Mouse (Mus musculus): ENCODE data around the gene Pcmt1. TPM values are rescaled to one million over a fixed set of nuclear protein-coding genes. Genes with fewer than 3 reads are reported as not detected.
"Not testable (repeated sequence)": the region's sequence is repeated elsewhere in the genome, so short reads cannot be mapped to it uniquely, and the experiment has no call there.

The Pcmt1 gene
- polyA plus RNA-seq, 1 experiment, result 84.2 TPM

DNA sequence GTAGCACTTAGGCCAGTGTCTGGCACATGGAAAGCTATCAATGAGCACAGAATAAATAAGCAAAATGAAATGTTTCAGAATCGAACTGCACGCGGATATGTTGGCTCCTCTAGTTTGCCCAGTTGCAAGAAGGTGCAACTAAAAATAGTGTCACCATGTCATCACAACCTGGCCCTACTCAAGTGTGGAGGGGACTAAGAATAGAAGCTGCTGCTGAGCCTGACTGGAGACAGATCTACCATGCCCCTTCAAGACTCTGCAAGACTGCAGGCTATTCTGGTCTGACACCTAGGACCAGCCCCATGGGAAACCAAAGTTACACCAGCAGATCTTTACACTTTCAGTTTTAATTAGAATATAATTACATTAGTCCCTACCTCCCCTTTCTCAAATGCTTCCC, 58.6 kb downstream of the Pcmt1 start:
- no peak for TF ChIP-seq FOSL1 (IDR thresholded peaks at IDR 0.05; ENCODE audit: insufficient read depth, low read length, poor library complexity, severe bottlenecking)
- no peak for TF ChIP-seq CEBPB (IDR thresholded peaks at IDR 0.05; ENCODE audit: low read depth)
- TF ChIP-seq MAX (IDR thresholded peaks at IDR 0.05), result no peak
- no peak for TF ChIP-seq CTCF (IDR thresholded peaks at IDR 0.05; ENCODE audit: control insufficient read depth, insufficient read depth, insufficient read length)
- no peak for TF ChIP-seq MYOG (IDR thresholded peaks at IDR 0.05; ENCODE audit: control insufficient read depth, extremely low read depth, insufficient read length)
- TF ChIP-seq USF1 (IDR thresholded peaks at IDR 0.05; ENCODE audit: low read depth), result no peak
- no peak for TF ChIP-seq MYOD1 (IDR thresholded peaks at IDR 0.05; ENCODE audit: control insufficient read depth, insufficient read length, low read depth)
- no peaks in the 10 kb centered on the region for H3K27me3 ChIP-seq (ENCODE audit: control insufficient read depth, insufficient read depth, insufficient read length)
- H3ac ChIP-seq (ENCODE audit: control insufficient read depth, insufficient read length, low read depth), result no peak overlapping the region

DNA sequence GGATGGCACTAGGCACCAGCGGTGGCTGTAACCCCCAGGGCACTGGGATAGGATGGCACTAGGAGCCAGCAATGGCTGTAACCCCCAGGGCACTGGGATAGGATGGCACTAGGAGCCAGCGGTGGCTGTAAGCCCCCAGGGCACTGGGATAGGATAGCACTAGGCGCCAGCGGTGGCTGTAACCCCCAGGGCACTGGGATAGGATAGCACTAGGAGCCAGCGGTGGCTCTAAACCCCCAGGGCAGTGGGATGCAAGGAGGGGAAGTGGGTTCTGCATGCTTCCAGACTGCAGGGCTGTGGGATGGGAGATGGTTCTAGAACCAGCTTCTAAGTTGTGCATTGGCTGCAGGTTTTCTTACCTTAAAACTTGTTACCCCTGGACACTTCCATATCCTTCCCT, 60.2 kb downstream of the Pcmt1 start:
- Histone ChIP-seq H3K27me3 (ENCODE audit: control insufficient read depth, insufficient read depth, insufficient read length) (no peaks in the 10 kb centered on the region), H3K79me3 (ENCODE audit: low read depth) (no peaks in the 10 kb centered on the region), H3K36me3 (ENCODE audit: control insufficient read depth, insufficient read depth) (no peaks in the 10 kb centered on the region), H3K79me2 (ENCODE audit: control insufficient read depth, insufficient read depth) (no peaks in the 10 kb centered on the region), H3K4me3 (ENCODE audit: insufficient read depth, poor library complexity, severe bottlenecking) (no peak overlapping the region), H3ac (ENCODE audit: control insufficient read depth, insufficient read length, low read depth) (no peak overlapping the region)
- TF ChIP-seq FOSL1 (IDR thresholded peaks at IDR 0.05; ENCODE audit: insufficient read depth, low read length, poor library complexity, severe bottlenecking), result no peak
- no peak for TF ChIP-seq CEBPB (IDR thresholded peaks at IDR 0.05; ENCODE audit: low read depth)
- TF ChIP-seq CTCF (IDR thresholded peaks at IDR 0.05; ENCODE audit: control insufficient read depth, insufficient read depth, insufficient read length), result no peak
- no peak for TF ChIP-seq MAX (IDR thresholded peaks at IDR 0.05)
- no peak for TF ChIP-seq USF1 (IDR thresholded peaks at IDR 0.05; ENCODE audit: low read depth)
- TF ChIP-seq MYOG (IDR thresholded peaks at IDR 0.05; ENCODE audit: control insufficient read depth, extremely low read depth, insufficient read length), result no peak
- no peak for TF ChIP-seq MYOD1 (IDR thresholded peaks at IDR 0.05; ENCODE audit: control insufficient read depth, insufficient read length, low read depth)

More for the DNA sequence above, 58.6 kb downstream of the Pcmt1 start:
- no peaks in the 10 kb centered on the region for H3K79me3 ChIP-seq (ENCODE audit: low read depth)
- no peak overlapping the region for H3K4me3 ChIP-seq (ENCODE audit: insufficient read depth, poor library complexity, severe bottlenecking)
- H3K36me3 ChIP-seq (ENCODE audit: control insufficient read depth, insufficient read depth), result peaks cover 5% of the 10 kb centered on the region
- no peaks in the 10 kb centered on the region for H3K79me2 ChIP-seq (ENCODE audit: control insufficient read depth, insufficient read depth)

DNA sequence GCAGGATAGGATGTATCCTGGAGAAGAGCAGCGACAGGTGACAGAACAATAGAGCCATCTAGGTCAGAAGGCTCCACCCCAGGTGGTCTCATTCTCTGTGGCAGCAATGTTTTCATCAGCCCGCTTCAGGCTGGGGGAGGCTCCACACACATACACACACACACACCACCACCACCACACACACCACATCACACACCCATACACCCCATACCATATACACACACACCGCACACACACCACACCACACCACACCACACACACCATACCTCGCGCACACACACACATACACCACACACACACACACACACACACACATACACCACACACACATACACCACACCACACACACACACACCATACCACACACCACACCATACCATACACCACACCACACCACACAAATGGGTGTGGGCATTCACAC, 61.1 kb downstream of the Pcmt1 start:
- Histone ChIP-seq H3ac (ENCODE audit: control insufficient read depth, insufficient read length, low read depth) (no peak overlapping the region), H3K79me2 (ENCODE audit: control insufficient read depth, insufficient read depth) (no peaks in the 10 kb centered on the region), H3K27me3 (ENCODE audit: control insufficient read depth, insufficient read depth, insufficient read length) (no peaks in the 10 kb centered on the region), H3K4me3 (ENCODE audit: insufficient read depth, poor library complexity, severe bottlenecking) (no peak overlapping the region), H3K79me3 (ENCODE audit: low read depth) (no peaks in the 10 kb centered on the region), H3K36me3 (ENCODE audit: control insufficient read depth, insufficient read depth) (no peaks in the 10 kb centered on the region)
- no peak for TF ChIP-seq CEBPB (IDR thresholded peaks at IDR 0.05; ENCODE audit: low read depth)
- TF ChIP-seq CTCF (IDR thresholded peaks at IDR 0.05; ENCODE audit: control insufficient read depth, insufficient read depth, insufficient read length), result no peak
- TF ChIP-seq MAX (IDR thresholded peaks at IDR 0.05), result no peak
- no peak for TF ChIP-seq USF1 (IDR thresholded peaks at IDR 0.05; ENCODE audit: low read depth)
- no peak for TF ChIP-seq MYOG (IDR thresholded peaks at IDR 0.05; ENCODE audit: control insufficient read depth, extremely low read depth, insufficient read length)
- no peak for TF ChIP-seq MYOD1 (IDR thresholded peaks at IDR 0.05; ENCODE audit: control insufficient read depth, insufficient read length, low read depth)
- no peak for TF ChIP-seq FOSL1 (IDR thresholded peaks at IDR 0.05; ENCODE audit: insufficient read depth, low read length, poor library complexity, severe bottlenecking)

DNA sequence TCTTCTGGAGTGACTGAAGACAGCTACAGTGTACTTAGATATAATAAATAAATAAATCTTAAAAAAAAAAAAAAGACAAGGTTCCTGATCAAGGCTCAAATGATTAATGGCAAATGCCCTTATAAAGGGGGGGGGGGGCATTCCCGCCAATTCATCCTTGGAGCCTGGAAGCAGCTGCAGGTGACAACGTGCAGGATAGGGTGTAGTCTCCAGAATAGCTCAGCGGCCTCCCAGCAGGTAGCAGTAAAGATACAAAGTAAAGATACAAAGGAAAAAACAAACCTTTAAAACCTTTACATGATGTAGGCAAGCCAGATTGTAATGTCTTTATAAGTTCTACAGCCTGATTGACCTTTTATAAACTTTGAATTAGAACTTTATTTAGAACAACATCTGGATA, 63.4 kb downstream of the Pcmt1 start:
- not testable (repeated sequence) for H3K79me2 ChIP-seq (ENCODE audit: control insufficient read depth, insufficient read depth); H3K79me3 ChIP-seq (ENCODE audit: low read depth); H3K36me3 ChIP-seq (ENCODE audit: control insufficient read depth, insufficient read depth); H3K27me3 ChIP-seq (ENCODE audit: control insufficient read depth, insufficient read depth, insufficient read length); H3ac ChIP-seq (ENCODE audit: control insufficient read depth, insufficient read length, low read depth); H3K4me3 ChIP-seq (ENCODE audit: insufficient read depth, poor library complexity, severe bottlenecking)

DNA sequence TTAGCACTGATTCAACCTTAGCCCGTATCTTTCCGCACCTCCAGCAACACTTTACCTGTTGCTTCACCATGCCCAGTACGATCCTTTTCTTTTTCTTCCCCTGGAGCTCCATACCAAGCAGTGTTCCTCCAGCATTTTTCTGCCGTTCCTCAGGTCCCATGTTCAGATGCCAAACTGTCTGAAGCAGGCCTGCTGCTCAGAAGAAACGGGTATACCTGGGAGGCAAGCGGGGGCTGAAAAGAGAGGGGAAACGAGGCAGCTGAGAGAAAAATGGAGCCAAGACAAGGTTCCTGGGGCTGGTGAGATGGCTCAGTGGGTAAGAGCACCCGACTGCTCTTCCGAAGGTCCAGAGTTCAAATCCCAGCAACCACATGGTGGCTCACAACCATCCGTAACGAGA, 63.8 kb downstream of the Pcmt1 start:
- H3ac ChIP-seq (ENCODE audit: control insufficient read depth, insufficient read length, low read depth); H3K79me2 ChIP-seq (ENCODE audit: control insufficient read depth, insufficient read depth); H3K4me3 ChIP-seq (ENCODE audit: insufficient read depth, poor library complexity, severe bottlenecking); H3K36me3 ChIP-seq (ENCODE audit: control insufficient read depth, insufficient read depth); H3K79me3 ChIP-seq (ENCODE audit: low read depth); H3K27me3 ChIP-seq (ENCODE audit: control insufficient read depth, insufficient read depth, insufficient read length): not testable (repeated sequence)

DNA sequence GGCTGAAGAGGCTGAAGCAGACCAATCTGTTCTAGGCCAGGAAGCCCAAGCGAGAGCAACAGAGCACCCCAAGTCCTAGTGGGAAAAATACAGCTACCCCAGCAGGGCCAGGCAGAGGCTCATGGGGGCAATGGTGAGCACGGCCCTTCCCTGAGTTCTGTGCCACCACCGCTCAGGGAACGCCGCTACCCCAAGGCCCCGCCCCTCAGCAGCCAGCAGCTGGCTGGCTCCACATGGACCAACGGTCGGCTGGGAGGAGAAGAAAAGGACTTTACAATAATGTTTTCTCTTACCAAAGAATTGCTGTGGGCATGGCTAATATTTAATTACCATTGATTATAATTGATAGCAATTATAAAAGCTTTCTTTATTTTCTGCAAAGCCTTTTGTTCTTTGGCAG, 66.1 kb downstream of the Pcmt1 start:
- no peaks in the 10 kb centered on the region for H3K79me2 ChIP-seq (ENCODE audit: control insufficient read depth, insufficient read depth)
- no peak overlapping the region for H3K4me3 ChIP-seq (ENCODE audit: insufficient read depth, poor library complexity, severe bottlenecking)
- TF ChIP-seq MAX (IDR thresholded peaks at IDR 0.05) (no peak), MYOD1 (IDR thresholded peaks at IDR 0.05; ENCODE audit: control insufficient read depth, insufficient read length, low read depth) (no peak), CEBPB (IDR thresholded peaks at IDR 0.05; ENCODE audit: low read depth) (no peak)

DNA sequence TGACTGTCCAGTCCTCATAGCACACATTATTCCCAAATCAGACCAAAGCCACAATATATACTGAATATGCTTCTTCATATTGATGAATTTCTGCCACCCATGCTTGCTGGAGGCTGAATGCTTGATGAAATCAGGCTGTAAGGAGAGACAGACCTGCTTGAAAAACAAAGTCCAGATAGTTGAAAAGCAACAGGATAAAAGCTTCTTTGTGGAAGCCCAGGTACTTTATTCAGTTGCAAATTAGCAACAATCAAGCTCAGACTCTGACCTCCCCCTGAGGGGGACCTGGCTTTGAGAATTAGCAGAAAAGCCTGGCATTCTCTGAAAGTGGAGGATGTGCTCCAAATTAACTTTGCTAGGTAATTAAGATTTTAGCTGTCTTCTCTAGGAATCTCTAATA, 68.7 kb downstream of the Pcmt1 start:
- not testable (repeated sequence) for H3K79me3 ChIP-seq (ENCODE audit: low read depth); H3K79me2 ChIP-seq (ENCODE audit: control insufficient read depth, insufficient read depth); H3K4me3 ChIP-seq (ENCODE audit: insufficient read depth, poor library complexity, severe bottlenecking); H3K36me3 ChIP-seq (ENCODE audit: control insufficient read depth, insufficient read depth); H3K27me3 ChIP-seq (ENCODE audit: control insufficient read depth, insufficient read depth, insufficient read length); H3ac ChIP-seq (ENCODE audit: control insufficient read depth, insufficient read length, low read depth)

More for the DNA sequence above, 66.1 kb downstream of the Pcmt1 start:
- Histone ChIP-seq H3K79me3 (ENCODE audit: low read depth) (no peaks in the 10 kb centered on the region), H3K36me3 (ENCODE audit: control insufficient read depth, insufficient read depth) (no peaks in the 10 kb centered on the region), H3ac (ENCODE audit: control insufficient read depth, insufficient read length, low read depth) (no peak overlapping the region), H3K27me3 (ENCODE audit: control insufficient read depth, insufficient read depth, insufficient read length) (no peaks in the 10 kb centered on the region)

Measured in C2C12 (cell line).